ENCODE assay signal across 20 mouse cellular contexts in genomic region chr4:84214523-84214922, GRCm38 (mm10).
"Had no signal": no experiment of that assay in that cellular context is flagged by ENCODE, and none has a peak within 500 bp of the region (broad histone marks: within the 10 kb centered on the region; RNA-seq: fewer than 3 reads in every experiment).

No protein-coding gene starts in this region.

- H3K36me3 ChIP-seq: limb, embryonic 13.5 days; liver, embryonic 13.5 days; midbrain, embryonic 10.5 days; midbrain, embryonic 13.5 days; stomach, embryonic 15.5 days had no signal

- DNase-seq: kidney, adult 2 months; kidney, postnatal 25 days; layer of hippocampus, adult 9-11 months; layer of hippocampus, postnatal 36 days; liver; liver, embryonic 13.5 days; lung, embryonic 14.5 days; right cerebral cortex, postnatal 14 days; right cerebral cortex, postnatal 4 days; thymus, postnatal 25 days had no signal

- H3K27me3 ChIP-seq: limb, embryonic 13.5 days; liver, embryonic 13.5 days; stomach, embryonic 15.5 days had no signal

- H3K27ac ChIP-seq: kidney, postnatal 0 days; layer of hippocampus, adult 2 months; left cerebral cortex, adult 2 months; limb, embryonic 13.5 days; liver, embryonic 13.5 days; macrophage; midbrain, embryonic 10.5 days; midbrain, embryonic 13.5 days; stomach, embryonic 15.5 days had no signal

- H3K4me2 ChIP-seq: limb, embryonic 13.5 days; liver, embryonic 13.5 days; lung, embryonic 14.5 days; midbrain, embryonic 13.5 days; stomach, embryonic 15.5 days had no signal

- H3K9ac ChIP-seq: limb, embryonic 13.5 days; liver, embryonic 13.5 days; lung, embryonic 14.5 days; midbrain, embryonic 13.5 days; stomach, embryonic 15.5 days had no signal

- H3K4me3 ChIP-seq: layer of hippocampus, adult 2 months; left cerebral cortex, adult 2 months; limb, embryonic 13.5 days; liver, embryonic 13.5 days; midbrain, embryonic 10.5 days; midbrain, embryonic 13.5 days; stomach, embryonic 15.5 days had no signal

- H3K4me1 ChIP-seq: liver, embryonic 13.5 days; stomach, embryonic 15.5 days had no signal

- H3K9me3 ChIP-seq: limb, embryonic 13.5 days; liver, embryonic 13.5 days; midbrain, embryonic 10.5 days; midbrain, embryonic 13.5 days; stomach, embryonic 15.5 days had no signal

- ATAC-seq: intestine, postnatal 0 days; lung, postnatal 0 days; midbrain, embryonic 13.5 days had no signal
